Mouse (Mus musculus) embryonic facial prominence, embryonic 10.5 days (tissue): ENCODE results near the gene C1qtnf2. TPM values are rescaled to one million over a fixed set of nuclear protein-coding genes. Genes with fewer than 3 reads are reported as not detected.

Experiments used
- DNase-seq: peaks from one replicate; pipeline ENCODE4 v3.0.0-alpha.2; 2017; ENCODE audit warnings: low spot score
- H3K27ac ChIP-seq: fragments of 300-500 bp; sonication (generic); replicated peaks from 2 replicates; pipeline ENCODE4 v1.5.1; 2016; ENCODE audit warnings: mild to moderate bottlenecking
- H3K27me3 ChIP-seq: fragments of 300-500 bp; sonication (generic); replicated peaks from 2 replicates; pipeline ENCODE4 v1.6.1; 2016; ENCODE audit warnings: low read depth, mild to moderate bottlenecking; ENCODE audit not compliant: poor library complexity, severe bottlenecking
- H3K36me3 ChIP-seq: fragments of 300-500 bp; sonication (generic); replicated peaks from 2 replicates; pipeline ENCODE4 v1.6.1; 2016; ENCODE audit warnings: mild to moderate bottlenecking, moderate library complexity
- H3K4me1 ChIP-seq: fragments of 300-500 bp; sonication (generic); 2 replicates; pipeline ENCODE4 v1.6.1; 2016
- H3K4me3 ChIP-seq: fragments of 300-500 bp; sonication (generic); 2 replicates; pipeline ENCODE4 v1.5.1; 2016; ENCODE audit warnings: mild to moderate bottlenecking, moderate library complexity
- H3K9me3 ChIP-seq: fragments of 300-500 bp; sonication (generic); 2 replicates; pipeline ENCODE4 v1.6.1; 2016; ENCODE audit warnings: mild to moderate bottlenecking
- WGBS: fragments of 180-500 bp; shearing (Covaris S2); methylation state at CpG from one replicate; pipeline ENCODE4 v1.1.7; 2016; 5-methylcytosine and 5-hydroxymethylcytosine counted together
- polyA plus RNA-seq: library from polyadenylated mRNA; unstranded; fragments of >200 nt; fragmentation: Nextera tagmentation; extraction: Ambion mirVana; gene quantifications from 2 replicates; pipeline ENCODE4 v1.2.1, GENCODE M21; 2016

C1qtnf2 gene
- polyA plus RNA-seq = 0.85 and 0.87 TPM in 2 replicates

DNA sequence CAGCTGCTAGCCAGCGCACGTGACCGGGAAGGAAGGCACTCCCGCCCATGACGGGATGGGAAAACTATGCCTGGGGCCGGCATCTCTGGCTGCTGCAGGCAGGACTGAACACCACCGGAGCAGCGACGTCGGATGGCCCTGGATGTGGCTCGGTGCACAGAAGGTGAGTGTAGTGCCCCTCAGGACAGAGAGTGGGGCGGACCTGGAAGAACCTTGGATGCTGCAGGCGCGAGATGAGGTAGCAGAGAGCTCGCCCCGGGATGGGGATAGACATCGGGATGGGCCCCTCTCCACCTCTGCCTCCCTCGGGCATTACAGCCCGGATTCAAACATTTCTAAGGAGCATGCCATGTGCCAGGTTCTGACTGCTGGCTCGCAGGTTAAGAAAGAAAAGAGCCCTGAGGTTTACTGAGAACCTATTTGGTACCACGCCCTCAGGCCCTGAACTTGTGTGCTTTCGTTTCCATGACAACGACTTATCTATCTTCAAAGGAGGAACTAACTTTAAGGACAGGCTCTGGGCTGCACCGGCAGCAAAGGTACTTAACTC lies at the start of gene C1qtnf2:
TSS of gene C1qtnf2 (plus strand) at position 52 of the 550 bp plus-strand sequence.
- H3K4me3 ChIP-seq = peak within 1 kb of the TSS; percentile 52
- peak; percentile 69 for DNase-seq
- no peak within 1 kb of the TSS for H3K27ac ChIP-seq
- 4% methylated on average over 24 of the region's 24 CpGs for WGBS
- no peaks in the 10 kb centered on the region for H3K36me3 ChIP-seq
- no peaks in the 10 kb centered on the region for H3K9me3 ChIP-seq
- peaks cover 11% of the 10 kb centered on the region for H3K4me1 ChIP-seq
- H3K27me3 ChIP-seq = peaks cover 23% of the 10 kb centered on the region

DNA sequence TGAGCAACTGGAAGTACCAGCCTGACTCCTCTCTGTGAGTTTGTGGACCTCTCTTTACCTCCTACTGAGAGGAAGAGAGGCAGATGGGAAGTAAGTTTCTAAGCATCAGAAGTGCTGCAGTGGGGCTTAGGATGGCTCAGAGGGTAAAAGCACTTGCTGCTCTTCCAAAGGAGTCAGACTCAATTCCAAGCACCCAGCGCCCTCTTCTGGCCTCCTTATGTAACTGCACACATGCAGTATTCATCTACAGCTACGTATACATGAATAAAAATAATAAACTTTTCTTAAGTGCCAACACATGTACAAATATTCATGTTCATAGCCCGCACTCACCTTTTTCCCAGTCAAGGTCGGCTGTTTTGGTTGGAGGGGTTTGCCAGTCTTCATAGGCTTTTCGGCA lies 49.7 kb upstream of the C1qtnf2 start:
- no peak for DNase-seq
- Histone ChIP-seq H3K9me3 (no peaks in the 10 kb centered on the region), H3K36me3 (peaks cover 27% of the 10 kb centered on the region), H3K27me3 (no peaks in the 10 kb centered on the region), H3K4me1 (peaks cover 13% of the 10 kb centered on the region; the same call in 1 of the 2 replicates), H3K4me3 (no peak overlapping the region), H3K27ac (no peak overlapping the region)
- 75% methylated on average over 5 of the region's 5 CpGs for WGBS

- no peaks in the 10 kb centered on the region for H3K27me3 ChIP-seq
- 90% methylated on average over 9 of the region's 9 CpGs for WGBS
- H3K27ac ChIP-seq = no peak overlapping the region
- H3K4me3 ChIP-seq = peak overlapping the region; percentile 68
- H3K4me1 ChIP-seq = peaks cover 13% of the 10 kb centered on the region; the same call in 1 of the 2 replicates
- H3K9me3 ChIP-seq = no peaks in the 10 kb centered on the region
- no peak for DNase-seq
- peaks cover 27% of the 10 kb centered on the region for H3K36me3 ChIP-seq
Observed at GRCm38 (mm10) chr11:43425166-43425709, 48.8 kb upstream of the C1qtnf2 start.

DNA sequence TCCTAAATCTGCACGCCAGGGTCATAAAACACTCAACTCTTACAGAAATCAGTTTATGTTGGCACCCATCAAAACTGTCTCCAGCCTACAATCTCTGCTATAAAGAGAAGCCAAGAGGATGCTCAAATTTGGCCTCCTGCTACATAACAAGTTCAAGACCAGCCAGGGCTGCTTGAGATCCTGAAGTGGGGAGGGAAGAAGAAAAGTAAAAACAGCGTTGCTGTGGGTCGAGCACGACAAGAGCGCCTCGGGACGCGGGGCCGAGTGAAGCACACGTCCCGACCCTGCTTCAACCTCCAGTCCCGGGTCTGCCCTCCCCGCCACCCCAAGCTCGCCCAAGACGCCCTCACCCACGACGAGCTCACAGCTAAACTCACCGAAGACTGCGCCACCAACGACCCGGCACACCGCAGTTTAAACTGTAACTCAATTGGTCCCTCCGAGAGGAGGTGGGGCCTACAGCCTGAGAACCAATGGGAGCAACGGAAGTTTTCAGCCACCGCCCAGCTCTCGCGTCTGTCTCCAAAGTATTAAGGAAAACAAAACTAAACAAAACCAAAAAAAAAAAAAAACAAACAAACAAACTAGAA lies 48.2 kb upstream of the C1qtnf2 start, which contains the start of gene Pttg1:
TSS of gene Pttg1 (minus strand) at position 428 of the 590 bp plus-strand sequence.
- Histone ChIP-seq H3K4me3 (peak within 1 kb of the TSS; percentile 68), H3K36me3 (peaks cover 24% of the 10 kb centered on the region), H3K27me3 (no peaks in the 10 kb centered on the region), H3K9me3 (no peaks in the 10 kb centered on the region), H3K4me1 (peaks cover 13% of the 10 kb centered on the region; the same call in 1 of the 2 replicates), H3K27ac (peak within 1 kb of the TSS; percentile 85)
- 5% methylated on average over 27 of the region's 27 CpGs for WGBS
- DNase-seq = peak; percentile 86

GRCm38 (mm10) chr11:43426414-43426884 lies 47.6 kb upstream of the C1qtnf2 start:
- Histone ChIP-seq H3K4me3 (peak overlapping the region; percentile 68), H3K36me3 (peaks cover 22% of the 10 kb centered on the region), H3K9me3 (no peaks in the 10 kb centered on the region), H3K4me1 (peaks cover 13% of the 10 kb centered on the region; the same call in 1 of the 2 replicates), H3K27me3 (no peaks in the 10 kb centered on the region), H3K27ac (peak overlapping the region; percentile 75)
- WGBS = 21% methylated on average over 7 of the region's 7 CpGs
- peak; percentile 13 for DNase-seq

DNA sequence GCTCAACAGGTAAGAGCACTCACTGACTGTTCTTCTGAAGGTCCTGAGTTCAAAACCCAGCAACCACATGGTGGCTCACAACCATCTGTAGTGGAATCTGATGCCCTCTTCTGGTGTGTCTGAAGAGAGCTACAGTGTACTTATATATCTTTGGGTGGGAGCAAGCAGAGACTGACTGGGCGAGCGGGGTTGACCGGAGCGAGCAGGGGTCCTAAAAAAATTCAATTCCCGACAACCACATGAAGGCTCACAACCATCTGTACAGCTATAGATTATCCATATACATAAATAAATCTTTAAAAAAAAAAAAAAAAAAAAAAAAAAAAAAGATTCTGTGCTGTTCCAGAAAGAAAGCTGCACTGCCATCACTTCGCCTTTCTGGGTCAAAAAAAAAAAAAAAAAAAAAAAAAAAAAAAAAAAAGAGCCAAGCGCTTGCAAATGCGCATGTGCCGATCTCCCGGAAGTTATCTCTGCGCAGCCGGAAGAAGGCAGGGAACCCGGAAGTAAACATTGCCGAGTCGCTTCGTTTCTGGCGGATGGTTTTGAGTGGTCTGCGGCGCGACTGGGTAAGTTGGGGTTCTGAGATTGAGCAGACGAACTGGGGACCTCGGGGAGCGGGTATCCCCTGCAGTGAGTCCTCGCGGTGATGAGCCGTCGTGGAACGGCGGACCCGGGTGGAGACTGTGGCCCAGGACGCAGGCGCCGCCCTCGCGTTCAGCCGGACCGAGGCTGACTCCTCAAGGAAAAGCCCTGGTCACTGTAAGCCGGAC lies 40.6 kb upstream of the C1qtnf2 start, which contains the start of gene Slu7:
TSS of gene Slu7 (plus strand) at position 491 of the 770 bp plus-strand sequence.
- peak within 1 kb of the TSS; percentile 83 for H3K27ac ChIP-seq
- WGBS = 8% methylated on average over 38 of the region's 38 CpGs
- no peaks in the 10 kb centered on the region for H3K9me3 ChIP-seq
- peaks cover 9% of the 10 kb centered on the region for H3K4me1 ChIP-seq
- peaks cover 13% of the 10 kb centered on the region for H3K36me3 ChIP-seq
- no peaks in the 10 kb centered on the region for H3K27me3 ChIP-seq
- peak; percentile 84 for DNase-seq
- peak within 1 kb of the TSS; percentile 92 for H3K4me3 ChIP-seq

DNA sequence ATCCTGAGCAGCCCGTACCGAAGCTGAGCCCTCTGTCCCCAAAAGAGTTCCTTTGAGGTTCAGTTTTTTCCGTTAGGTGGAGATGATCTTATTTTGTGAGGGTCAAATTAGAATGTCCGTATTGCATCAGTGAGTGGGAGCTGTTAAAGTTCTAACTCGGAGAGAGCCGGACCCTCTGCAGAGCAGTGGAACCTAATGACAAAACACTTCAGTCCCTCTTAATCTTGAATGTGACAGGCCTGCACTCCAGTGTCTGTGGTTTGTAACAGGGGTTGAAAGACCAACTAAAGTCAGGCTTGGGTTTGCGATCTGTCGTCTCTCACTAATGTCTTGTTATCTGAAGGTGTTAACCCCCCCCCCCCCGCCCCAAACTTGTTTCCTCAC lies 40.1 kb upstream of the C1qtnf2 start:
- no peak for DNase-seq
- peak overlapping the region; percentile 83 for H3K27ac ChIP-seq
- peak overlapping the region; percentile 92 for H3K4me3 ChIP-seq
- H3K9me3 ChIP-seq = no peaks in the 10 kb centered on the region
- peaks cover 19% of the 10 kb centered on the region for H3K36me3 ChIP-seq
- peaks cover 9% of the 10 kb centered on the region for H3K4me1 ChIP-seq
- 9% methylated on average over 9 of the region's 9 CpGs for WGBS
- no peaks in the 10 kb centered on the region for H3K27me3 ChIP-seq

- Histone ChIP-seq H3K4me1 (no peaks in the 10 kb centered on the region), H3K36me3 (peaks cover 89% of the 10 kb centered on the region)
- 91% methylated on average over 10 of the region's 10 CpGs for WGBS
Observed at GRCm38 (mm10) chr11:43441121-43441520, 33.0 kb upstream of the C1qtnf2 start.

GRCm38 (mm10) chr11:43443183-43443582 lies 30.9 kb upstream of the C1qtnf2 start:
- WGBS = 96% methylated on average over 13 of the region's 13 CpGs
- peaks cover 95% of the 10 kb centered on the region for H3K36me3 ChIP-seq
- no peak for DNase-seq

More at GRCm38 (mm10) chr11:43441121-43441520, 33.0 kb upstream of the C1qtnf2 start:
- Histone ChIP-seq H3K4me3 (no peak overlapping the region), H3K27ac (no peak overlapping the region), H3K27me3 (no peaks in the 10 kb centered on the region), H3K9me3 (no peaks in the 10 kb centered on the region)
- DNase-seq = peak; percentile 1

GRCm38 (mm10) chr11:43449916-43450315 lies 24.2 kb upstream of the C1qtnf2 start:
- H3K27ac ChIP-seq = no peak overlapping the region
- H3K4me3 ChIP-seq = no peak overlapping the region
- 85% methylated on average over 2 of the region's 2 CpGs for WGBS
- DNase-seq = no peak
- no peaks in the 10 kb centered on the region for H3K27me3 ChIP-seq
- H3K9me3 ChIP-seq = no peaks in the 10 kb centered on the region
- H3K36me3 ChIP-seq = peaks cover 29% of the 10 kb centered on the region
- no peaks in the 10 kb centered on the region for H3K4me1 ChIP-seq

More at GRCm38 (mm10) chr11:43443183-43443582, 30.9 kb upstream of the C1qtnf2 start:
- H3K4me3 ChIP-seq = no peak overlapping the region
- no peak overlapping the region for H3K27ac ChIP-seq
- H3K27me3 ChIP-seq = no peaks in the 10 kb centered on the region
- H3K4me1 ChIP-seq = no peaks in the 10 kb centered on the region
- H3K9me3 ChIP-seq = no peaks in the 10 kb centered on the region

- Histone ChIP-seq H3K27me3 (no peaks in the 10 kb centered on the region), H3K4me3 (no peak overlapping the region), H3K36me3 (peaks cover 15% of the 10 kb centered on the region), H3K9me3 (no peaks in the 10 kb centered on the region), H3K4me1 (no peaks in the 10 kb centered on the region), H3K27ac (no peak overlapping the region)
- WGBS = 65% methylated on average over 4 of the region's 4 CpGs
- DNase-seq = no peak
Observed at GRCm38 (mm10) chr11:43451322-43451721, 22.8 kb upstream of the C1qtnf2 start.

DNA sequence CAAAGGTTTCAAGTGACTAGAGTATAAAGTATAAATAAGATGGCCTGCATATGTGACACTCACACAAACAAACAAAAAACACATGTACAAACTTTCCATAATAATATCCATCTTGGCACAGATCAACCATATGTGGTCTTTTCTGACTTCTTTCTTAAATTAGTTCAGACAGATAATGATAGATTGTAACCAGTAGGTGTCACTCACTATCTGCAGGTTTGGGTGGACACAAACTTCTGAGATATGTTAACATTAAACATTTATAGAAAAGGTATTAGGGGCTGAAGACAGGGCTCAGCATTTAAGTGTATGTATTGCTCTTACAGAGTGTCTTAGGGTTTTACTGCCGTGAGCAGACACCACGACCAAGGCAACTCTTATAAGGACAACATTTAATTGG lies 21.8 kb upstream of the C1qtnf2 start:
- H3K27me3 ChIP-seq = no peaks in the 10 kb centered on the region
- no peaks in the 10 kb centered on the region for H3K4me1 ChIP-seq
- H3K9me3 ChIP-seq = no peaks in the 10 kb centered on the region
- no peak for DNase-seq
- peaks cover 6% of the 10 kb centered on the region for H3K36me3 ChIP-seq
- 81% methylated on average over 2 of the region's 2 CpGs for WGBS
- H3K4me3 ChIP-seq = no peak overlapping the region
- H3K27ac ChIP-seq = no peak overlapping the region
